Mouse (Mus musculus): ENCODE data around the gene Pik3ap1.
"Not testable (repeated sequence)": the region's sequence is repeated elsewhere in the genome, so short reads cannot be mapped to it uniquely, and the experiment has no call there.

Pik3ap1 gene

DNA sequence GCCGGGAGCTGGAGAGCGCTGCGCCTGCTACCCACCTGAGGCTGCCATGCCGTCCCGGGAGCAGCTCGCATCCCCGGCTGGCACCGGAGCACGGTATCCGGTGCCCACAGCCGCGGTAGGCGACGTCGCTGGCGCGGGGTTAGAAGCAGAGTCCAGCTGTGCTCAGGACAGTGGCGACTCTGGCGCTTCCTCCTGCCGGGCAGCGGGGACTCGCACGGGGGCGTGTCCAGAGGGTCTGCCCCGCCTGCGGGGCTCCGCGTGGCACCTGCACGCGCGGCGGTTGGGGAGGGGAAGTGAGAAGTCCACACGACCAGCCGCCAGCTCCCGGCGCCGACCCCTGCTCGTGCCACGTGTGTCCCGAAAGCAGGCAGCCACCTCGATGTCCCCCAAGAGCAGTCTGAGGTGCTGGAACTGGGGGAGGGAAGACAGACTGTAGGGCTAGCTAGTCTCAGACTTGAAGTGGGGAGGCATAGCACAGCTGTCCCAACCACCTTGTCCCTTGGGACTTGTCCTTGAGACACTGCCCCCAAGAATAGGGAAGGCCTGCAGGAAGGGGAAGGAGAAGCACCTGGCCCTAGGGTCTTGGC is at the start of gene Pik3ap1:
Gene Pik3ap1, minus strand, starts transcription at position 181 of the 587 bp plus-strand sequence.
- DNase-seq (ENCODE audit: low read depth) = no peak

DNA sequence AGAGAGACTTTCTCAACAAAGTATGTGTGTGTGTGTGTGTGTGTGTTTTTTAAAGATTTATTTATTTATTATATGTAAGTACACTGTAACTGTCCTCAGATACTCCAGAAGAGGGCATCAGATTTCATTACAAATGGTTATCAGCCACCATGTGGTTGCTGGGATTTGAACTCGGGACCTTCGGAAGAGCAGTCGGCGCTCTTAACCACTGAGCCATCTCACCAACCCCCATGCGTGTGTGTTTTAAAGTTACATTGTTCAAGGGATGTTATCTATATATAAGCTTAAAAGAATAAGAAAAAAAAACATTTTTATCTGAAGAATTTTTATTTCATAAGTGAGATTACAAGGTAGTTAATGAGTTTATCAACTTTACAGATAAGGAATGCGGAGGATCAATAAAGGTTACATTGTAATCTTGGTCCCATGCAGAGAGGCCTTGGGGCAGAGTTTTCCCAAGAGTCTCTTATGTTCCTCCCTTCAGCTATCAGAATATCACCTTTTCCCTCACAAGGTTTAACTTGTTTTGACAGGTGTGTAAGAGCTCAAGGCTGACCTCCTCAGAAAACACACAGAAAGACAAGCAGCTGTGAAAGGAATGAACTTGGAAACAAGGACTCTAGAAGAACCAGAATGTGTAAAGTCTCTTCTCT is 46.7 kb upstream of the Pik3ap1 start:
- DNase-seq (ENCODE audit: low read depth) = not testable (repeated sequence)

DNA sequence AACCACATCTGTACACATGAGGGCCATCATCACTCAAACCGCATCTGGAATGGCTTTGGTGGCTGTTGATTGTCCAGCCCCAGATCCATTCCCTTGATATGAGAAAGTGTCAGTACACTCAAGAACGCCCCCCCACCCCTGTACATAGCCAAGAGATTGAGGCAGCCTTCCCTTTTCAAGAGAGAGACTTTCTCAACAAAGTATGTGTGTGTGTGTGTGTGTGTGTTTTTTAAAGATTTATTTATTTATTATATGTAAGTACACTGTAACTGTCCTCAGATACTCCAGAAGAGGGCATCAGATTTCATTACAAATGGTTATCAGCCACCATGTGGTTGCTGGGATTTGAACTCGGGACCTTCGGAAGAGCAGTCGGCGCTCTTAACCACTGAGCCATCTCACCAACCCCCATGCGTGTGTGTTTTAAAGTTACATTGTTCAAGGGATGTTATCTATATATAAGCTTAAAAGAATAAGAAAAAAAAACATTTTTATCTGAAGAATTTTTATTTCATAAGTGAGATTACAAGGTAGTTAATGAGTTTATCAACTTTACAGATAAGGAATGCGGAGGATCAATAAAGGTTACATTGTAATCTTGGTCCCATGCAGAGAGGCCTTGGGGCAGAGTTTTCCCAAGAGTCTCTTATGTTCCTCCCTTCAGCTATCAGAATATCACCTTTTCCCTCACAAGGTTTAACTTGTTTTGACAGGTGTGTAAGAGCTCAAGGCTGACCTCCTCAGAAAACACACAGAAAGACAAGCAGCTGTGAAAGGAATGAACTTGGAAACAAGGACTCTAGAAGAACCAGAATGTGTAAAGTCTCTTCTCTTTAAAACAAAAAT is 41.2 kb upstream of the Pik3ap1 start:
- not testable (repeated sequence) for DNase-seq (ENCODE audit: low read depth)

DNA sequence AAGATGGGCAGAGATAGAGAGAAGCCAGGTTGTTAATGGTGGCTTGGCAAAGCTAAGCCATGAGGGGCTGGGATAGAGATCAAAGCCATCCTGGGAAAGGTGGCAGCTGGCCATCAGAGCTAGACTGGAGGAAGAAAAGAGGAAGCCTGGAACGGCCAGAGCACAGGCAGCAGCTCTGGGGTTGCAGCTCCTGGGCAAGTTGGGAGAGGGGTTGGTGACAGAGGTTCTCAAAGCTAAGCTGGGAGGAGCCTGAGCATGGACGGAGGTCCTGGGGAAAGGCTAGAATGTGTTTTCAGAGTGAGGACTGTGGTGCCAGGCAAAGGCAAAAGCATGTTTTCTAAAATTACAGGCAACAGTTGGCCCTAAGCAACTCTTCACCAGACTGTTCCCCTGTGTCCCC is 36.4 kb upstream of the Pik3ap1 start:
- DNase-seq (ENCODE audit: low read depth) = no peak

DNA sequence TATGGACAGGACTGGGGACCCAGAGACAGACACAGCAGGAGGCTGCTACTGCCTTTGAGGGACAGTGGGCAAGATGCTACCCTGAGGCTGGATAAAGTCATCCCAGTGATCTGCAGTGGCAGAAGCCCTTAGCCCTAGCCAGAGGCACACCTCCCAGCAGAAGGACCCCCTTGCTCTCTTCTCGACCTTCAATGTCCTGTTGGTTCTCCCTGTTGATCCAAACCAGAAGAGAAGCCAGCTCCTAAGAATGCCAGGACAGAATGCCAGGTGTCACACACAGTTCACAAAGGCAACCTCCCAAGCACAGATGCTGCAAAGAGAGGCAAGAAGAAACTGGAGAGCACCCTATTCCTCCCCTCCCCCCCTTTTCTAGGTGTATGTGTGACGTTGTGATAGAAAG is 33.9 kb upstream of the Pik3ap1 start:
- DNase-seq (ENCODE audit: low read depth) = no peak

DNA sequence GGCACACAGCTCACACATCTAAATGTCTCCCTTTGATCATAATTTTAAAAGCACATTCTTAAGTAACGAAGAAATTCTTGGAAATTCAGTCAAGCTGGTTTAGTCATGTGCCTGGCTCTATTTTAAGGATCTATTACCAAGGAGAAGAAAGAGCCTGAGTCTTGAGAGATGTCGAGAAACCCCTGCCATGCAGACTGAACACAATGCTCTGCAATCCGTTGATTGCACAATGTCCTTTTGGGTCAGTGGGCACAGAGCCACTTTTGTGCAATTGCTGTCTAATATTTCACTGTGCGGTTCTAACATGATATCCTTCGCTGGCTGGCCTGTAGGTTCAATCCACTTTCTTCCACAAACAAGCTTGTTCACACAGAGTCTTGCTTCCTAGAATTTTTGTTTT is 33.1 kb upstream of the Pik3ap1 start:
- DNase-seq (ENCODE audit: low read depth) = no peak

DNA sequence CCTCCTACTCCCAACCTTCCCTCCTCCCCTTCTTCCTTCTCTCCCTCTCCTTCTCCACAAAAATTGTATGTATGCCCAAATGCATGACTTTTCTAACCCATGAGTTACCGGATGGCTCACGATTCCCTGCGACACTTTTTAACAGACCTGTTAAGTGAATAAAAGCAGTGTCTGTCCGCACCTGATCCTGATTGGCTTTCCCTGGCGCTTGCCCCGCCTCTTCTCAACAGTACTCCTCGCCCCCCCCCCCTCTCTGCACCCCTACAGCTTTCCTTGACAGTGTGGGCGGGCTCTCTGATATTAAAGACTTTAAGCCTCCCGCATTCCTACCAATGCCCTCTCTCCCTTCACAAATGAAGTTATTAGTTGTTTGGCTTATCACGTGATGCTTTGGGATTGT is 31.3 kb upstream of the Pik3ap1 start:
- DNase-seq (ENCODE audit: low read depth) = no peak

DNA sequence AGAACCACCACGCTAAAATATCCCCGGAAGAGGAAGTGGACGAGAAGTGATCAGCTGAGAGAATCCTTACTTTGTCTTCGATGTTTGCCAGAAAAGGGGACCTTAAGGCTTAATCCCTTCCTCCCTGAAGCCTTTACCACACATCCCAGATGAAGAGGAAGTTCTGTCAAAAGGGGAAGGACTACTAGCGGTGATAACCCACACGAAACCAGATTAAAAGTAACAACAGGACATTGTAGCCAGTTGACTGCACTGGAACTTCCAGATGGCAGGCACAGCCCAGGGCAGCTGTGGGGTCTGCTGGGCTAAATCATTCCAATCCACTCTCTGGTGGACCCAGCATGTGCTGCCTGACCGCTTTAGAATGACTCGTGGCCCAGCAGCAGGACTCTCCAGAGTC is 17.7 kb upstream of the Pik3ap1 start:
- DNase-seq (ENCODE audit: low read depth) = no peak

DNA sequence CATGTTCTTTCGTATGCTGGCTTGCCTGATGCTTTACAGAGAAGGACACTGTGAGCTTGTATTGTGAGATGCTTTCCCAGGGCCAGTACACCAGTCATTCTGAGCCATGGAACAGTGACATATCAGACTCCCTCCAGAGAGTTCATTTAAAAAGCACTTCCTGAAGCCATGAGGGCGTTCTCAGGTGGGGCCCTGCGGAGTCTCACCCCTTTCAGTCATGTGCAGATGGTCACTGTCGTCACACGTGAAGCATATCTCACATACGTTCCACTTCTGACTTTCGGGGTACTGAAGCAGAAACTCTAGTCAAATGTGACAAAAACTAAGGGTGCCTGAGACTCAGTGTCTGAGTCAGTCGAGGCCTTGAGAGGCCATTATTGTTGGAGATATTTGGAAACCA is 6.0 kb upstream of the Pik3ap1 start:
- no peak for DNase-seq (ENCODE audit: low read depth)

DNA sequence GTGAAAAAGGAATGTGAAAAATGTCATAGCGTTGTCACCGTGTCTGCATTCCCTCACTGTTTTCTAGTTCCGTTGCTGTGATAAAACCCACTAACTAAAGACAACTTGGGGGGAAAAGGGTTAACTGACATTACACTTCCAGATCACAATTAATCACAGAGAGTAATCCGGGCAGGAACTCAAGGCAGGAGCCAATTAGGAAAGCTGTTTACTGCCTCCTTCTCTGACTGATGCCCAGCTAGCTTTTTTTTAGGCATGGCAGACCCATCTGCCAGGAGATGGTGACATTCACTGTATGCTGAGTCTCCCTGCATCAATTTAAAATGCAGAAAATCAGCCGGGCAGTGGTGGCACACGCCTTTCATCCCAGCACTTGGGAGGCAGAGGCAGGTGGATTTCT is 4.4 kb upstream of the Pik3ap1 start:
- DNase-seq (ENCODE audit: low read depth) = no peak

DNA sequence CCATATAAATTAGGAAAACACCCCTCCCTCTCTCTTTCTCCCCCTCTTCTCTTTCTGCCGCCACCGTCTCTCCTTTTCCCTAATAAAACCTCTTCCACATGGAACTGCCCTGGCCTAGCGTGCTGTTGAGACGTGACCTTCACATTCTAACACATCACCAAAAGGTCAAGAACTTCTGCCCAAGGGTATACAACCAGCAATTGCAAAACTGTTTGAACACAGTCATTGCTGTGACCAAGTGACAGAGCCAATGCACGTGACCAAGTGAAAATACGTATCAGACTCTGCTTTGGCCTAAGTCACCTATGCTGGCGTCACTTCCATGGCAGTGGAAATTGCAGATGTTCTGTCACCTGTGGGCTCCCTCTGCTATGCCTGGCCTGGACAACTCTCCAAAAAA is 3.3 kb upstream of the Pik3ap1 start:
- DNase-seq (ENCODE audit: low read depth) = no peak

DNA sequence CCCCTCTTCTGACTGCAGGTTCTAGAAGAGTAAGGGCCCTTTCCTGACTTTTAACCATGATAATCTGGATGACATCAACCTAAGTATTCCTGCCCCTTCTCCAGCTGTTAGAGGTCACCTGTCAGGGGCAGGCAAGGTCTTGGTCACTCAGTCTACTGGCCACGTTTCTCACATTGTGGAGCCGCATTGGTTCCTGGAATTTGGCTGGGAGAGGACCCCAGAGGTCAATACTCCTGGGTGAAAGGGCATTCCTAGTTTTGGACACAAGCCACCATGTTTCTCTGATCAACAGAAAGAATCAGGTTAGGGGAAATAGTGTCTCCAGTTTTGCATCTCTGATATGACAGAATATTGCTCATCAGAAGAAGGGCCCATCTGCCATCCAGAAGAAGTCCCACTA is 2.4 kb upstream of the Pik3ap1 start:
- DNase-seq (ENCODE audit: low read depth) = no peak

DNA sequence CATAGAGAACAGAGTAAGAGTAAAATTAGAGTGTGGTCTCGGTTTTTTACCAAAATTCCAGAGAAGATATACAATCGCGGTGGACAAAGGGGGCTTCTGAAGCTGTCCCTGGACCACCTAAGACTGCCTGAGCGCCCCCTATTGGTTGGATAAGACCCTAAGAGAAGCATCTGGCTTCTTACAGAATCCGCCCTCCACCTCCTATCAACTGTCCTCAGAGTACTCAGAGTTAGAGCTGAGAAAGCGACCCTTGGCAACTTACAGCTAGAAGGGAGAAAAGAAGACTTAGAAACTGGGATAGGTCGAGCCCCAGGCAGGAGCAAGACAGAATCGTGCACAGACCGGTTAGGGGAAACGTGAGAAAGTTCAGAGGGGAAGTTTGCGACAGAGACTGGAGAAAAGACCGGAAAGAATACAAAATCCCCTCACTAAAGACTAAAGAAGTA is 473 bp downstream of the Pik3ap1 start:
- DNase-seq (ENCODE audit: low read depth) = no peak

DNA sequence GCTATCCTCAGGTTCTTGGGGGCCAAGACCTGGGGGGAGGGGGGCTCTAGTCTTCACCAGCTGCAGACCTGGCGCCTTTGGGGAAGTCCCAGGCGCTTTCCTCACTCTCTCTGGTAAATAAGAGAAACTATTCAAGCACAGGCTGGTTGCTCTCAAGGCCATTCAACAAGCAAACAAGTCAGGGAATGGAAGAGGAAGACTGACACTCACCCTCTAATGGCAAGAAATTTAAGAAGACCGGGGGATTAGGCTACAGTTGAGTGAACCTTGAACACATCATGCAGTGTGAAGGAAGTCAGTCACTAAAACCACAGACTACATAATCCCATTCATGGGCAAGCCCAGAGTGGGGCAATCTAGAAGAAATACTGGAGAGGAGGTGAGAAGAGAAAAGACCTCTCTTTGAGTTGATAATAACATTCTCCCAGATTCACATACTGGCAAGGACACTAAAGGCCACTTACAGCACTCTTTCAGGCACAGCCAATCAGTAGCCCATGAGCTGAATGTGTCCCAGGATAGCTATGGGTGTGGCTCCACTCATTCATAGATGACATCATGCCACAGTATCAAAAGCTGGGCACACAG is 2.4 kb downstream of the Pik3ap1 start:
- DNase-seq (ENCODE audit: low read depth) = no peak

DNA sequence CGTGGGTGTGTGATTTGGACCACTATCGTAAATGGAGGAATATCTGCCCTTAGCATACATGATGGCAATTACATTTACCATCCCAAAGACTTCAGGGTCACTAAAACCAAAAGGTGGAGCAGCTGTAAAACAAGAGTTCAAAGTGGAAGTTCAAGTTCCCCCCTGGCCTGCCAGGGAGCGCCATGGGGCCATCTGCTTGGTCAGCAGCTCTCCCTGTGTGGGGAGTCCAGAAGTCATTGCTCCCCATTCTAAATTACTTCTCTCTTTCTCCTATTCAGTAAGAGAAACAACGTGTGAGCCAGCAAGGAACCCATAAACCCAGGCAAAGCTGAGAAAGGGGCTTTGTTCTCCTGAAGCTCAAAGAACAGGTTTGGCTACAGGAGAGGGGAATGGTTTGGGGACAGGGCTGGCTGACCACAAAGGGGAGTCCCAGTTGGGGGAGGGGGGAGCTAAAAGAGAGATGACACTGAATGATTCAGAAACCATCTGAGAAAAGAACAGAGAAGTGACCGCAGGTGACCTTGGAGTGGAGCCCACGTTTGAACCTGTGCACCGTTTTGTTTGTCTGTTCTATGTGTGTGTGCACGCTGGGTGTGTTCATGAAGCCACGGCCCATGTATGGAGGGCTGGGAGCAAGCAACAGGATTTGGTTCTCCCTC is 3.2 kb downstream of the Pik3ap1 start:
- DNase-seq (ENCODE audit: low read depth) = no peak

DNA sequence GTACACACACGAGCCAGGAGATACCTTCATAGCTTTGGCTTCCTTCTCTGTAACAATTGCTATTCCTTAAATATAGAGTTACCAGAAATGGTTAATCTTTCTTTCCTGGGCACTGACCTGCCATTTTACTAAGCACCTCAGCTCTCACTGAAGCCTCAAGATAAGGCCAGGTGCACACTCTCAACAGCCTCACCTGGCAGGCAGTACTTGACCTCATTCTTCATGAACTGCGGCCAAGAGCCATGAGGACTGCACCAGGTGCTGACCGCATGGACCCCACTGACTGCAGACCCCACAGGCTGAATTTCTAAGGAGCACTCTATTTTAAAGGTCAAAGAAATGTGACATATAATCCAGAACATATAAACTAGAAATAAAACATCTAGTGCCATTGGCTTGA is 5.7 kb downstream of the Pik3ap1 start:
- DNase-seq (ENCODE audit: low read depth) = no peak

DNA sequence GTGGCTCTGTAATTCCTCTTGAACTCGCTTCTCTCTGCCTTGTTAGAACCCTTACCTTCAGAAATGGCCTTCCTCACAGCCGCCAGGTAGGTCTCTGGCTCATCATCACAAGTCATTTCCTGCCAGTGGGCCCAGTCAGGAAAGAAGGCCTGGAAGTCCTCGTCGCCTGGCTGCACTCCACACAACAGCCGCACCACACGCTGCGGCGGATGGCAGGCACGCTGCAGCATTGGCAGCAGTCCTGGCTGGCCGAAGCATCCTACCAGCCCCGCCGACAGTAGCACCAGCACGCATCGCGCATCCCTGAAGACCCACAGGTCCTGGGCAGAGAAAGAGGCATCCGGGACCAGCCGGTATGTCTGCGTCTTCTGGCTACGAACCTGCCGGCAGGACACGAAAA is 9.1 kb downstream of the Pik3ap1 start:
- no peak for DNase-seq (ENCODE audit: low read depth)

DNA sequence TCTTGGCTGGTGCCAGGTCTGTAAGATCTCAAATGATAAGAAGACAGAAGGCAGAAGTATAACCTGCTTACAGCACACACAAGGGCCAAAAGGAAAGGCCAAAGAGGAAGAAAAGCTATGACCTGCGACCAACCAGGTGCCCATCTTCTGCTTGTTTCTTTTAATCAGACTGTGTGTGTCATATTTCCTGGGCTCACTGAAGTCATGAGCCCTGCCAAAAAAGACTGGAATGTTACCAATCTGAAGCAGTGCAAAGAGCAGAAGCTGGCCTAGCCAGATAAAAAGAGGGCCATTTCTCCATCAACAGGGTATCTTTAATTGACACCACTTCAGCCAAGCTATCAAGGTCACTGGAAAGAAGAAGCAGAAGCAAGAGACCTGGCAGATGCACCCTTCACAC is 9.8 kb downstream of the Pik3ap1 start:
- DNase-seq (ENCODE audit: low read depth) = no peak

DNA sequence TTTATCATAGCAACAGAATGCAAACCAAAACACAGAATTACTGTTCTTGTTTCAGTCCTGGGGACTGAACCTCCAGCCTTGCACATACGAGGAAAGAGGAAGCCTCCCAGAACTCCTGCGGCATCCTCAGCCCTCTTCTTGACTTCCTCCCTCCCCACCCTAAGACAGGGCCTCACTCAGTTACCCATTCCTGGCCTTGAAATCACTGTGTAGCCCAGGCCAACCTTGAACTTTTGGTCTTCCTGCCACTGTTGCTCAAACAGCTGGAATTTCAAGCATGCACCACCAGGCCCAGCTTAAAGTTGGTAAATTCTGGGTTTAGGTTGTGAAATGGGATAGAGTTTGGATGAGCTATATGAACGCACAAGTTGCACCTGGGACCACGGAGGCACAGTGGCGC is 10.2 kb downstream of the Pik3ap1 start:
- DNase-seq (ENCODE audit: low read depth) = no peak

DNA sequence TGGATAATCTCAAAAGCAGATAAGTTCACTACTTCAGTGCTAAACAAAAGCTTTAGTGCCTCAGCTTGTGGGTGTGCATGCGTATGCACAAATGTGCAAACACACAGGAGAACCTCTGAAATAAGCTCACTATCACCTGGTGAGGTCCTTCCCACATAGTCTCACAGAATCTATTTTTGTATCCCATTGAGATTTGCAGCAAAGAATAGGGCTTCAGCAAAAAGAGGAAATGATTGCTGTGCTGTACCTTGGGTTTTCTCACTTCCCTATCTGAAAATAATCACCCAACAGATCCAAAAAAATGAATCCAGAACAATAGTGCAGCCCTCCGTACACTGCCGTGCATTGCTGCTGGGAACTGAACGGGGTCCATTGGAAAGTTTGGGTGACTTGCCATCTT is 12.6 kb downstream of the Pik3ap1 start:
- DNase-seq (ENCODE audit: low read depth) = no peak

DNA sequence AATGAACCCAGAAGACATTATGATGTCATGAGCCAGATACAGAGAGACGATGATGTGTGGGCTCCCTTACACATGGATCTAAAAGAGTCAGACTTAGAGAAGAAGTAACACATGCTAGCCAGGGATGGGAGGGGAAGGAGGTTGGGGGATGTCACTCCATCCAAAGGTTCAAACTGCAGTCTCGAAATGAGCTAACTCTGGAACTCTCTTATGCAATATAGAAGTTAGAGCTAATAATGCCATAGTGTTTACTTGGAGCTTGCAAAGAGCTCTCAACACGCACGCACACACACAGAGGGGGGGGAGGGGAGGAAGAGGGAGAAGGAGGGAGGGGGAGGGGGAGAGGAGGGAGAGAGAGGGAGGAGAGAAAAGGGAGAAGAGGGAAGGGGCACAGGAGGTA is 13.5 kb downstream of the Pik3ap1 start:
- no peak for DNase-seq (ENCODE audit: low read depth)

Data from c-Kit-positive CD71-negative TER-119-negative erythroid progenitor cells, embryonic 14.5 days (primary cell).